ENCODE assay signal across 7 mouse cellular contexts in genomic region chr2:180704591-180704990, GRCm38 (mm10). TPM values are rescaled to one million over a fixed set of nuclear protein-coding genes. Genes with fewer than 3 reads are reported as not detected.
DNase-seq lines count a peak whose midpoint lies in the region; ATAC-seq and TF ChIP-seq lines count a peak whose summit lies in the region.

No protein-coding gene starts in this region.

- H3K27ac ChIP-seq in kidney, postnatal 0 days, result peak overlapping the region; percentile 58
- no peak overlapping the region for H3K27ac ChIP-seq in hindbrain, embryonic 16.5 days (ENCODE audit: low read depth, low read length)

- intact Hi-C loops in left cerebral cortex, postnatal 36 days (cut with DNase I), result no loop called here

- no peak overlapping the region for H3K9ac ChIP-seq in kidney, postnatal 0 days (ENCODE audit: low read depth, low read length)
- no peak overlapping the region; the same call in 1 of the 2 replicates for H3K9ac ChIP-seq in hindbrain, embryonic 16.5 days (ENCODE audit: low read depth, low read length)

- TF ChIP-seq CTCF in kidney, postnatal 0 days (IDR thresholded peaks at IDR 0.05; ENCODE audit: low read depth), result no peak

- peaks cover 30% of the 10 kb centered on the region for H3K4me1 ChIP-seq in kidney, postnatal 0 days (replicated peaks; ENCODE audit: insufficient read depth, low read length)
- peaks cover 34% of the 10 kb centered on the region for H3K4me1 ChIP-seq in hindbrain, embryonic 16.5 days (ENCODE audit: control insufficient read depth, insufficient read depth, low read depth, low read length)

- H3K9me3 ChIP-seq in kidney, postnatal 0 days (replicated peaks; ENCODE audit: low read length), result no peaks in the 10 kb centered on the region
- no peaks in the 10 kb centered on the region for H3K9me3 ChIP-seq in hindbrain, embryonic 16.5 days (ENCODE audit: control insufficient read depth, low read length)

- 47% methylated on average over 8 of the region's 8 CpGs for WGBS in kidney, postnatal 0 days
- 90% methylated on average over 8 of the region's 8 CpGs for WGBS in hindbrain, embryonic 16.5 days

- ATAC-seq in erythroid progenitor cell, adult 5-6 weeks (replicated peaks; ENCODE audit: low FRiP score, poor library complexity, severe bottlenecking), result 0 out of 2 replicates have a peak, but pooled peaks have one; percentile 15
- no peak for ATAC-seq in kidney, postnatal 0 days (replicated peaks; ENCODE audit: low FRiP score, low read depth)
- no peak for ATAC-seq in hindbrain, embryonic 16.5 days

- H3K36me3 ChIP-seq in kidney, postnatal 0 days (ENCODE audit: insufficient read depth, low read length), result no peaks in the 10 kb centered on the region
- no peaks in the 10 kb centered on the region for H3K36me3 ChIP-seq in hindbrain, embryonic 16.5 days (ENCODE audit: control insufficient read depth, insufficient read depth, low read length)

- H3K4me3 ChIP-seq in kidney, postnatal 0 days (replicated peaks; ENCODE audit: low read depth, low read length), result no peak overlapping the region
- no peak overlapping the region for H3K4me3 ChIP-seq in hindbrain, embryonic 16.5 days (ENCODE audit: low read length)

- no peaks in the 10 kb centered on the region for H3K27me3 ChIP-seq in kidney, postnatal 0 days (ENCODE audit: insufficient read depth, low read length)
- H3K27me3 ChIP-seq in hindbrain, embryonic 16.5 days (replicated peaks; ENCODE audit: control insufficient read depth, insufficient read depth, low read length), result no peaks in the 10 kb centered on the region

- 0 out of 2 replicates have a peak overlapping the region, but pooled peaks have one; percentile 23 for H3K4me2 ChIP-seq in kidney, postnatal 0 days (ENCODE audit: low read length)
- no peak overlapping the region for H3K4me2 ChIP-seq in hindbrain, embryonic 16.5 days (ENCODE audit: low read length)

- DNase-seq in urinary bladder, postnatal 25 days (ENCODE audit: low spot score), result peak; percentile 38
- DNase-seq in urinary bladder, adult 2 months (ENCODE audit: low spot score), result no peak
- DNase-seq in kidney, postnatal 0 days (ENCODE audit: low spot score), result peak; percentile 42
- no peak for DNase-seq in left cerebral cortex, postnatal 36 days (ENCODE audit: low spot score in 2 of 2)
- DNase-seq in left cerebral cortex, adult 8-10 months (ENCODE audit: low spot score in 2 of 2), result no peak

RNA-seq across cellular contexts. Expression of gene Dido1, which starts 5.2 kb away (rescaled TPM):
- 24.7 and 25.8 TPM in 2 replicates for polyA plus RNA-seq in urinary bladder, adult 2 months (2012; rRNA removed)
- total RNA-seq in erythroid progenitor cell, adult 5-6 weeks (2015; ENCODE audit: low replicate concordance), result 63.4 and 66.2 TPM in 2 replicates
- total RNA-seq in erythroid progenitor cell, adult 5-6 weeks (2017; ENCODE audit: low replicate concordance), result 107 and 109 TPM in 2 replicates
- polyA plus RNA-seq in kidney, postnatal 0 days (2015; fragmentation: Nextera tagmentation; extraction: Ambion mirVana), result 17.7 and 18.0 TPM in 2 replicates
- total RNA-seq in left cerebral cortex, postnatal 36 days (2021), result 10 to 100 TPM; 51.2 to 62.8 TPM
- total RNA-seq in left cerebral cortex, adult 8-10 months (2022), result 10 to 100 TPM; 53.8 to 57.8 (median 55.2) TPM
- 20.7 and 21.7 TPM in 2 replicates for polyA plus RNA-seq in hindbrain, embryonic 16.5 days (2015; fragmentation: Nextera tagmentation; extraction: Ambion mirVana)

RNA-seq across cellular contexts. Expression of gene Gid8, which starts 5.3 kb away (rescaled TPM):
- polyA plus RNA-seq in urinary bladder, adult 2 months (2012; rRNA removed), result 59.7 and 64.6 TPM in 2 replicates
- total RNA-seq in erythroid progenitor cell, adult 5-6 weeks (2015; ENCODE audit: low replicate concordance), result 193 and 195 TPM in 2 replicates
- total RNA-seq in erythroid progenitor cell, adult 5-6 weeks (2017; ENCODE audit: low replicate concordance), result 276 and 301 TPM in 2 replicates
- 48.1 and 51.0 TPM in 2 replicates for polyA plus RNA-seq in kidney, postnatal 0 days (2015; fragmentation: Nextera tagmentation; extraction: Ambion mirVana)
- 10 to 100 TPM; 63.1 to 63.3 TPM for total RNA-seq in left cerebral cortex, postnatal 36 days (2021)
- 10 to 100 TPM; 66.2 to 72.7 (median 68.5) TPM for total RNA-seq in left cerebral cortex, adult 8-10 months (2022)
- polyA plus RNA-seq in hindbrain, embryonic 16.5 days (2015; fragmentation: Nextera tagmentation; extraction: Ambion mirVana), result 52.8 and 58.9 TPM in 2 replicates

RNA-seq across cellular contexts. Expression of gene Slc17a9, which starts 20.5 kb away (rescaled TPM):
- 4.6 and 5.3 TPM in 2 replicates for polyA plus RNA-seq in urinary bladder, adult 2 months (2012; rRNA removed)
- 6.1 and 6.3 TPM in 2 replicates for total RNA-seq in erythroid progenitor cell, adult 5-6 weeks (2015; ENCODE audit: low replicate concordance)
- total RNA-seq in erythroid progenitor cell, adult 5-6 weeks (2017; ENCODE audit: low replicate concordance), result 0.38 and 2.6 TPM in 2 replicates
- polyA plus RNA-seq in kidney, postnatal 0 days (2015; fragmentation: Nextera tagmentation; extraction: Ambion mirVana), result 0.55 and 0.61 TPM in 2 replicates
- total RNA-seq in left cerebral cortex, postnatal 36 days (2021), result under 1 TPM; 0.27 to 0.39 TPM
- 1 to 10 TPM in 2 of 4 experiments, under 1 TPM in 2; 0.43 to 1.3 (median 0.94) TPM for total RNA-seq in left cerebral cortex, adult 8-10 months (2022)
- 0.19 and 0.42 TPM in 2 replicates for polyA plus RNA-seq in hindbrain, embryonic 16.5 days (2015; fragmentation: Nextera tagmentation; extraction: Ambion mirVana)

Comparison
In these comparisons a context has a peak if more than half of its experiments do, and no peak if none do; other contexts are left out.
1. DNase-seq: peak in urinary bladder, postnatal 25 days (single experiment) and kidney, postnatal 0 days (single experiment); none in urinary bladder, adult 2 months (single experiment), left cerebral cortex, postnatal 36 days (0 of 2) and left cerebral cortex, adult 8-10 months (0 of 2).